In the genomic region with DNA sequence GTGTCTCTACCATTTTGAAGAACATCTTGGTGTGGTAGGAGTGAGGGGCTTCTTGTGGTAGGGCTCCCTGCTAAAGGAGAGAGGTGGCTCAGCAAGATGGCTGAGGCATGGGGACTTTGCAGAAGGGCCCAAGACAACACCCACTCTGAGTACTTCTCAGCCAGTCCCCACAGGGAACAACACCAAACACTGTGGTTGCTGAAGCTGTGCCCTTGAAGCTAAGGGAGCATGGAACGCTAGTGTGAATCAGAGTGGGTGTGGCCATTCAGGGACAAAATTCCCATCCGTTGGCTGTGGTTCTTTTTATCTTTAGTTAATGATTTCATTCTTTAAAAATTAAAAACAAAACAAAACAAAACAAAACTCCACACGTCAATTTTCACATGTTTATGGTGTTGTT, we compare ENCODE assay signal across 28 mouse cellular contexts. TPM values are rescaled to one million over a fixed set of nuclear protein-coding genes. Genes with fewer than 3 reads are reported as not detected.
DNase-seq lines count a peak whose midpoint lies in the region; TF ChIP-seq lines count a peak whose summit lies in the region.
"Had no signal": no experiment of that assay in that cellular context is flagged by ENCODE, and none has a peak within 500 bp of the region (broad histone marks: within the 10 kb centered on the region; RNA-seq: fewer than 3 reads in every experiment).

No protein-coding gene starts in this region.

- H3K4me3 ChIP-seq in layer of hippocampus, adult 2 months: no peak overlapping the region
- H3K4me3 ChIP-seq in myocyte: no peak overlapping the region
- H3K4me3 ChIP-seq: embryonic facial prominence, embryonic 12.5 days; heart, embryonic 10.5 days; hindbrain, embryonic 12.5 days; limb, embryonic 10.5 days; limb, embryonic 15.5 days; neural tube, embryonic 13.5 days had no signal

- peaks cover 28% of the 10 kb centered on the region for H3K79me2 ChIP-seq in myocyte (ENCODE audit: control insufficient read depth, insufficient read depth)

- peak overlapping the region; percentile 53 for H3K4me2 ChIP-seq in myocyte (ENCODE audit: low read depth)
- H3K4me2 ChIP-seq: embryonic facial prominence, embryonic 12.5 days; hindbrain, embryonic 12.5 days; limb, embryonic 15.5 days; lung, embryonic 14.5 days; midbrain, embryonic 11.5 days; neural tube, embryonic 13.5 days had no signal

- no peak for TF ChIP-seq POLR2A in myocyte (IDR thresholded peaks at IDR 0.05; ENCODE audit: insufficient read length, low read depth)

- no peaks in the 10 kb centered on the region for H3K36me3 ChIP-seq in myocyte (ENCODE audit: control insufficient read depth, insufficient read depth)
- H3K36me3 ChIP-seq: embryonic facial prominence, embryonic 12.5 days; heart, embryonic 10.5 days; hindbrain, embryonic 12.5 days; limb, embryonic 10.5 days; limb, embryonic 15.5 days had no signal

- TF ChIP-seq CTCF in layer of hippocampus, adult 2 months (conservative IDR thresholded peaks at IDR 0.05): no peak

- 0 out of 2 replicates have a peak overlapping the region, but pooled peaks have one; percentile 23 for H3K27ac ChIP-seq in layer of hippocampus, adult 2 months
- H3K27ac ChIP-seq: embryonic facial prominence, embryonic 12.5 days; heart, embryonic 10.5 days; hindbrain, embryonic 12.5 days; kidney, postnatal 0 days; limb, embryonic 10.5 days; limb, embryonic 15.5 days; liver, embryonic 14.5 days; neural tube, embryonic 13.5 days had no signal

- H3K27me3 ChIP-seq in myocyte (ENCODE audit: control insufficient read depth, insufficient read depth, insufficient read length): no peaks in the 10 kb centered on the region
- H3K27me3 ChIP-seq: embryonic facial prominence, embryonic 12.5 days; hindbrain, embryonic 12.5 days; limb, embryonic 15.5 days; neural tube, embryonic 13.5 days had no signal

- no peak for DNase-seq in layer of hippocampus, adult 2 months (ENCODE audit: low spot score in 2 of 2)
- no peak for DNase-seq in layer of hippocampus, adult 11-12 months (ENCODE audit: low spot score)
- peak; percentile 37 for DNase-seq in NIH3T3 (ENCODE audit: low read depth)
- peak; percentile 67 for DNase-seq in adrenal gland, adult 8-10 months
- no peak for DNase-seq in retina, postnatal 1 day
- DNase-seq in lung, postnatal 14 days: no peak
- DNase-seq: cerebellum, adult 8-10 months; cerebellum, postnatal 25 days; gastrocnemius, postnatal 25 days; heart, adult 11 months; heart, postnatal 36 days; kidney, adult 8-10 months; kidney, postnatal 4 days; layer of hippocampus, adult 9-11 months; lung, embryonic 14.5 days; lung, postnatal 36 days; spleen, adult 18-20 months; thymus, postnatal 25 days had no signal

- no peak overlapping the region for H3ac ChIP-seq in myocyte (ENCODE audit: control insufficient read depth, insufficient read length)

TF ChIP-seq in myocyte, 11 proteins besides CTCF, POLR2A, EP300 and RAD21:
- TF ChIP-seq MAX (IDR thresholded peaks at IDR 0.05; ENCODE audit: low read depth) (no peak), TCF12 (IDR thresholded peaks at IDR 0.05; ENCODE audit: insufficient read depth, poor library complexity, severe bottlenecking) (no peak), REST (IDR thresholded peaks at IDR 0.05; ENCODE audit: insufficient read depth, insufficient read length) (no peak), MYOG (IDR thresholded peaks at IDR 0.05; ENCODE audit: control insufficient read depth in 1 of 3, insufficient read depth in 1 of 3, insufficient read length in 2 of 3, low read depth in 2 of 3) (no peak), CEBPB (IDR thresholded peaks at IDR 0.05; ENCODE audit: insufficient read depth, poor library complexity, severe bottlenecking) (no peak)

RNA-seq across cellular contexts. Expression of gene Tspan5, which starts 22.8 kb away (rescaled TPM):
- total RNA-seq in layer of hippocampus, adult 2 months (2021): 100 to 1,000 TPM; 199 to 202 TPM
- total RNA-seq in adrenal gland, adult 8-10 months (2022): 100 to 1,000 TPM in 1 of 4 experiments, 10 to 100 TPM in 3; 46.7 to 102 (median 77.6) TPM
- 16.9 TPM for polyA plus RNA-seq in myocyte (2012; fragmentation: generic; extraction: Trizol)

Comparison
In these comparisons a context has a peak if more than half of its experiments do, and no peak if none do; other contexts are left out.
1. DNase-seq: peak in NIH3T3 (single experiment) and adrenal gland, adult 8-10 months (single experiment); none in layer of hippocampus, adult 2 months (0 of 2), layer of hippocampus, adult 11-12 months (single experiment), retina, postnatal 1 day (single experiment) and lung, postnatal 14 days (single experiment).